Mouse (Mus musculus): Measurements from ENCODE around the gene Cfap57.

- TF ChIP-seq CTCF (IDR thresholded peaks at IDR 0.05; ENCODE audit: control insufficient read depth, insufficient read depth, insufficient read length), result peak; percentile 94
- TF ChIP-seq USF1 (IDR thresholded peaks at IDR 0.05; ENCODE audit: low read depth), result no peak
- no peak for TF ChIP-seq MAX (IDR thresholded peaks at IDR 0.05)
- TF ChIP-seq CEBPB (IDR thresholded peaks at IDR 0.05; ENCODE audit: low read depth), result no peak
- no peak for TF ChIP-seq MYOG (IDR thresholded peaks at IDR 0.05; ENCODE audit: control insufficient read depth, extremely low read depth, insufficient read length)
- TF ChIP-seq MYOD1 (IDR thresholded peaks at IDR 0.05; ENCODE audit: control insufficient read depth, insufficient read length, low read depth), result no peak
Measured at GRCm38 (mm10) chr4:118566161-118566676, 54.4 kb downstream of the Cfap57 start.
